Mouse (Mus musculus): ENCODE results near the gene Gm49450.

DNA sequence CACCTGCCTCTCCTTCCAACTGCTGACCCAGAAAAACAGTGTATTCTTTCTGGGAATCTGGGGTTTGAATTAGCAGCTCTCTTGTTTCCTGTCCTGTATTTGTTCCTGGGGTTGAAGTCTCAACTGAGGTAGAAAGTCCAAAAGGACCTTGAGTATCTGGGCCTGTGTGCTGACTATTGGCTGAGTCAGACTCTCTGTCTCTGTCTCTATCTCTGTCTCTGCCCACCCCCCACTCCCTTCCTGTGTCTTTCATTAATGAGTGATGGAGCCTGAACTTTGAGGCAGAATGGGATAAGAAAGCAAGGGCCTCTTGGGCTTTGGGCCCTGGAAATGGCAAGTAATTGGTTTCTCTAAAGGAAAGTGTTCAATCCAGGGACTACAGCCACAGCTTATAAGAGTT is 69.7 kb downstream of the Gm49450 start:
- TF ChIP-seq POLR2A (IDR thresholded peaks at IDR 0.05; ENCODE audit: extremely low read depth, insufficient read depth, low read length): no peak
- TF ChIP-seq CTCF (IDR thresholded peaks at IDR 0.05; ENCODE audit: extremely low read depth, insufficient read depth, low read length): no peak
